Mouse (Mus musculus): Measurements from ENCODE around the gene Batf2. TPM values are rescaled to one million over a fixed set of nuclear protein-coding genes. Genes with fewer than 3 reads are reported as not detected.
A peak's percentile ranks its signal among the peaks of the same experiment; 100 is the strongest.

The Batf2 gene
- polyA plus RNA-seq, 1 experiment from 2014 or later = 0.28 TPM

GRCm38 (mm10) chr19:6178775-6179174 lies 38.0 kb downstream of the Batf2 start:
- no peaks in the 10 kb centered on the region for H3K4me1 ChIP-seq (ENCODE audit: control insufficient read depth, insufficient read depth, low read length)
- WGBS = 87% methylated on average over 4 of the region's 6 CpGs

GRCm38 (mm10) chr19:6181629-6182028 lies 40.8 kb downstream of the Batf2 start:
- ATAC-seq (ENCODE audit: low read depth) = no peak
- H3K9me3 ChIP-seq (ENCODE audit: control insufficient read depth, low read length) = no peaks in the 10 kb centered on the region
- WGBS = 12% methylated on average over 5 of the region's 5 CpGs
- H3K9ac ChIP-seq (ENCODE audit: low read depth, low read length) = no peak overlapping the region
- DNase-seq (ENCODE audit: low spot score) = peak; percentile 70
- no peaks in the 10 kb centered on the region for H3K4me1 ChIP-seq (ENCODE audit: control insufficient read depth, insufficient read depth, low read length)
- no peak overlapping the region for H3K27ac ChIP-seq (replicated peaks; ENCODE audit: low read depth, low read length)
- no peak overlapping the region for H3K4me2 ChIP-seq (ENCODE audit: low read depth, low read length)
- no peaks in the 10 kb centered on the region for H3K36me3 ChIP-seq (ENCODE audit: control insufficient read depth, insufficient read depth, low read length)
- H3K27me3 ChIP-seq (replicated peaks; ENCODE audit: control insufficient read depth, insufficient read depth, low read length) = no peaks in the 10 kb centered on the region
- H3K4me3 ChIP-seq (ENCODE audit: low read depth, low read length) = no peak overlapping the region

More at GRCm38 (mm10) chr19:6178775-6179174, 38.0 kb downstream of the Batf2 start:
- Histone ChIP-seq H3K36me3 (ENCODE audit: control insufficient read depth, insufficient read depth, low read length) (no peaks in the 10 kb centered on the region), H3K9ac (ENCODE audit: low read depth, low read length) (no peak overlapping the region), H3K4me3 (ENCODE audit: low read depth, low read length) (no peak overlapping the region), H3K9me3 (ENCODE audit: control insufficient read depth, low read length) (no peaks in the 10 kb centered on the region), H3K27me3 (replicated peaks; ENCODE audit: control insufficient read depth, insufficient read depth, low read length) (no peaks in the 10 kb centered on the region), H3K4me2 (ENCODE audit: low read depth, low read length) (no peak overlapping the region), H3K27ac (replicated peaks; ENCODE audit: low read depth, low read length) (no peak overlapping the region)
- ATAC-seq (ENCODE audit: low read depth) (no peak), DNase-seq (ENCODE audit: low spot score) (no peak)

GRCm38 (mm10) chr19:6182534-6182933 lies 41.8 kb downstream of the Batf2 start:
- Histone ChIP-seq H3K36me3 (ENCODE audit: control insufficient read depth, insufficient read depth, low read length) (no peaks in the 10 kb centered on the region), H3K4me1 (ENCODE audit: control insufficient read depth, insufficient read depth, low read length) (no peaks in the 10 kb centered on the region), H3K27ac (replicated peaks; ENCODE audit: low read depth, low read length) (no peak overlapping the region), H3K9me3 (ENCODE audit: control insufficient read depth, low read length) (no peaks in the 10 kb centered on the region), H3K9ac (ENCODE audit: low read depth, low read length) (no peak overlapping the region), H3K27me3 (replicated peaks; ENCODE audit: control insufficient read depth, insufficient read depth, low read length) (no peaks in the 10 kb centered on the region), H3K4me2 (ENCODE audit: low read depth, low read length) (no peak overlapping the region), H3K4me3 (ENCODE audit: low read depth, low read length) (no peak overlapping the region)
- ATAC-seq (ENCODE audit: low read depth) (peak; percentile 94), DNase-seq (ENCODE audit: low spot score) (peak; percentile 65)
- WGBS = 10% methylated on average over 3 of the region's 3 CpGs

GRCm38 (mm10) chr19:6184131-6184530 lies 43.3 kb downstream of the Batf2 start, which contains the start of gene Majin:
Gene Majin, plus strand, starts transcription at chr19:6184388.
- H3K27me3 ChIP-seq (replicated peaks; ENCODE audit: control insufficient read depth, insufficient read depth, low read length) = no peaks in the 10 kb centered on the region
- no peaks in the 10 kb centered on the region for H3K36me3 ChIP-seq (ENCODE audit: control insufficient read depth, insufficient read depth, low read length)
- H3K9me3 ChIP-seq (ENCODE audit: control insufficient read depth, low read length) = no peaks in the 10 kb centered on the region
- no peak within 1 kb of the TSS for H3K9ac ChIP-seq (ENCODE audit: low read depth, low read length)
- WGBS = 88% methylated on average over 23 of the region's 23 CpGs
- H3K4me2 ChIP-seq (ENCODE audit: low read depth, low read length) = no peak within 1 kb of the TSS
- no peaks in the 10 kb centered on the region for H3K4me1 ChIP-seq (ENCODE audit: control insufficient read depth, insufficient read depth, low read length)
- no peak within 1 kb of the TSS for H3K27ac ChIP-seq (replicated peaks; ENCODE audit: low read depth, low read length)
- no peak for DNase-seq (ENCODE audit: low spot score)
- no peak within 1 kb of the TSS for H3K4me3 ChIP-seq (ENCODE audit: low read depth, low read length)
- ATAC-seq (ENCODE audit: low read depth) = no peak

- 75% methylated on average over 2 of the region's 2 CpGs for WGBS
- DNase-seq (ENCODE audit: low spot score) (no peak), ATAC-seq (ENCODE audit: low read depth) (no peak)
- no peaks in the 10 kb centered on the region for H3K9me3 ChIP-seq (ENCODE audit: control insufficient read depth, low read length)
- no peaks in the 10 kb centered on the region for H3K27me3 ChIP-seq (replicated peaks; ENCODE audit: control insufficient read depth, insufficient read depth, low read length)
- no peaks in the 10 kb centered on the region for H3K36me3 ChIP-seq (ENCODE audit: control insufficient read depth, insufficient read depth, low read length)
- no peak overlapping the region for H3K9ac ChIP-seq (ENCODE audit: low read depth, low read length)
- H3K4me1 ChIP-seq (ENCODE audit: control insufficient read depth, insufficient read depth, low read length) = no peaks in the 10 kb centered on the region
- H3K4me2 ChIP-seq (ENCODE audit: low read depth, low read length) = no peak overlapping the region
- no peak overlapping the region for H3K4me3 ChIP-seq (ENCODE audit: low read depth, low read length)
- H3K27ac ChIP-seq (replicated peaks; ENCODE audit: low read depth, low read length) = no peak overlapping the region
Measured at GRCm38 (mm10) chr19:6204265-6204664, 63.5 kb downstream of the Batf2 start.

GRCm38 (mm10) chr19:6206716-6207115 lies 65.9 kb downstream of the Batf2 start:
- 58% methylated on average over 5 of the region's 5 CpGs for WGBS

GRCm38 (mm10) chr19:6216046-6216705 lies 75.4 kb downstream of the Batf2 start:
- no peak for ATAC-seq (ENCODE audit: low read depth)
- H3K9me3 ChIP-seq (ENCODE audit: control insufficient read depth, low read length) = no peaks in the 10 kb centered on the region
- no peaks in the 10 kb centered on the region for H3K27me3 ChIP-seq (replicated peaks; ENCODE audit: control insufficient read depth, insufficient read depth, low read length)
- H3K4me3 ChIP-seq (ENCODE audit: low read depth, low read length) = no peak overlapping the region
- H3K27ac ChIP-seq (replicated peaks; ENCODE audit: low read depth, low read length) = no peak overlapping the region
- no peaks in the 10 kb centered on the region for H3K4me1 ChIP-seq (ENCODE audit: control insufficient read depth, insufficient read depth, low read length)
- DNase-seq (ENCODE audit: low spot score) = no peak
- H3K36me3 ChIP-seq (ENCODE audit: control insufficient read depth, insufficient read depth, low read length) = no peaks in the 10 kb centered on the region
- no peak overlapping the region for H3K4me2 ChIP-seq (ENCODE audit: low read depth, low read length)
- no peak overlapping the region for H3K9ac ChIP-seq (ENCODE audit: low read depth, low read length)
- 72% methylated on average over 6 of the region's 6 CpGs for WGBS

More at GRCm38 (mm10) chr19:6206716-6207115, 65.9 kb downstream of the Batf2 start:
- no peak overlapping the region for H3K4me3 ChIP-seq (ENCODE audit: low read depth, low read length)
- H3K4me2 ChIP-seq (ENCODE audit: low read depth, low read length) = no peak overlapping the region
- DNase-seq (ENCODE audit: low spot score) (peak; percentile 14), ATAC-seq (ENCODE audit: low read depth) (no peak)
- H3K4me1 ChIP-seq (ENCODE audit: control insufficient read depth, insufficient read depth, low read length) = no peaks in the 10 kb centered on the region
- no peaks in the 10 kb centered on the region for H3K27me3 ChIP-seq (replicated peaks; ENCODE audit: control insufficient read depth, insufficient read depth, low read length)
- H3K27ac ChIP-seq (replicated peaks; ENCODE audit: low read depth, low read length) = no peak overlapping the region
- no peak overlapping the region for H3K9ac ChIP-seq (ENCODE audit: low read depth, low read length)
- H3K36me3 ChIP-seq (ENCODE audit: control insufficient read depth, insufficient read depth, low read length) = no peaks in the 10 kb centered on the region
- no peaks in the 10 kb centered on the region for H3K9me3 ChIP-seq (ENCODE audit: control insufficient read depth, low read length)

GRCm38 (mm10) chr19:6218606-6219005 lies 77.8 kb downstream of the Batf2 start:
- DNase-seq (ENCODE audit: low spot score) (no peak), ATAC-seq (ENCODE audit: low read depth) (no peak)
- Histone ChIP-seq H3K4me3 (ENCODE audit: low read depth, low read length) (no peak overlapping the region), H3K4me2 (ENCODE audit: low read depth, low read length) (no peak overlapping the region), H3K27me3 (replicated peaks; ENCODE audit: control insufficient read depth, insufficient read depth, low read length) (no peaks in the 10 kb centered on the region), H3K27ac (replicated peaks; ENCODE audit: low read depth, low read length) (no peak overlapping the region), H3K9ac (ENCODE audit: low read depth, low read length) (no peak overlapping the region), H3K9me3 (ENCODE audit: control insufficient read depth, low read length) (no peaks in the 10 kb centered on the region), H3K36me3 (ENCODE audit: control insufficient read depth, insufficient read depth, low read length) (no peaks in the 10 kb centered on the region), H3K4me1 (ENCODE audit: control insufficient read depth, insufficient read depth, low read length) (no peaks in the 10 kb centered on the region)
- 55% methylated on average over 6 of the region's 6 CpGs for WGBS

Measured in embryonic facial prominence, embryonic 14.5 days (tissue).